ENCODE assay signal across 8 mouse cellular contexts in the genomic region with DNA sequence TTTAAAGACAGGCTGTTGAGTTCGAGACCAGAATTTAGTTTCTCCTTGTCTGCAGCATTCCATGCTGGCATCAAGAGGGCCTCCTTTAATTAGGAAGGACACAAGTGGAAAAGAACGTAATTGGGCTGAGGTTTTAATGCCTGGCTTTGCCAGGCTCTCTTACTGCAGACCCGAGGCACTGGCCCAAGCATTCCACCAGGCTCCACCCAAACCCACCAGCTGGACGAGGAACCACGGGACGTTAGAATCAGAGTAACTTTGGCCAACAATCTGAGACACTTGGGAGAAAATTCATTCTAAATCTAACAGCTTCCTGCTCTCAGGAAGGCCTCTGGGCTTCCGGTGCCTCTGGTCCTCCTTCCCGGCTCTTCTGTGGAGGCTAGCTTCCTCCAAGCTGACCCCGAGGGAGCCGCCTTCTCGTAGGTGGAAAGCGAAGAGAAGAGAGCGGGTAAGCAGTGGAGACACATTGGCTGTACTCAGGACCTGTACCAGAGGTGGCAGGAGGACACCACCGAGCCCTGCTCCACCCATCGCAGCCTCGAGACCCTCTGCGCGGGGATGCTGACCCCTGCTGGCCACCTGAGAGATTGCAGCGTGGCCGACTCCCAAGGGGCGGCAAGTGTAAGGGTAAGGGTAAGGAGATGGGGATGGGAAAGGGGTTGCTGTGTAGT.
A peak's percentile ranks its signal among the peaks of the same experiment; 100 is the strongest.
DNase-seq lines count a peak whose midpoint lies in the region; ATAC-seq and TF ChIP-seq lines count a peak whose summit lies in the region.

No protein-coding gene starts in this region.

- intact Hi-C loops in gastrocnemius, postnatal 14 days (cut with DNase I; ENCODE audit: low total_unique reads) = loop anchor here (2.0 kb wide), 1 partner anchor 389 kb away; no protein-coding TSS in a partner anchor
- intact Hi-C loops in left cerebral cortex, postnatal 14 days (cut with DNase I) = loop anchor here (1.0 to 5.0 kb wide), 2 partner anchors 105 to 392 kb away; a partner anchor contains a TSS

- H3K4me2 ChIP-seq in intestine, embryonic 14.5 days (ENCODE audit: low read length) = peak overlapping the region; percentile 51

- H3K9me3 ChIP-seq in intestine, embryonic 14.5 days (ENCODE audit: control insufficient read depth, low read length) = no peaks in the 10 kb centered on the region

- H3K9ac ChIP-seq in intestine, embryonic 14.5 days (ENCODE audit: low read length) = peak overlapping the region; percentile 23; the same call in 1 of the 2 replicates

- peak; percentile 86 for DNase-seq in gastrocnemius, postnatal 14 days
- DNase-seq in intestine, embryonic 14.5 days (ENCODE audit: low spot score) = peak; percentile 98
- DNase-seq in left cerebral cortex, postnatal 14 days (ENCODE audit: low spot score in 2 of 2) = peak; percentile 72 to 87
- DNase-seq in right cerebral cortex, postnatal 14 days = peak; percentile 86
- peak; percentile 78 to 86 for DNase-seq in urinary bladder, postnatal 36 days (ENCODE audit: low spot score in 2 of 2)

- peak overlapping the region; percentile 16 for H3K4me3 ChIP-seq in cortical plate, adult 2 months (ENCODE audit: insufficient read depth, low read length)
- peak overlapping the region; percentile 28 for H3K4me3 ChIP-seq in intestine, embryonic 14.5 days (ENCODE audit: low read depth, low read length)

- H3K27me3 ChIP-seq in intestine, embryonic 14.5 days (replicated peaks; ENCODE audit: control insufficient read depth, insufficient read depth, low read length) = no peaks in the 10 kb centered on the region

- no peak overlapping the region for H3K27ac ChIP-seq in cortical plate, adult 2 months (ENCODE audit: insufficient read depth, low read length)
- H3K27ac ChIP-seq in intestine, embryonic 14.5 days (ENCODE audit: low read depth) = peak overlapping the region; percentile 22; the same call in 1 of the 2 replicates

- no peaks in the 10 kb centered on the region for H3K36me3 ChIP-seq in intestine, embryonic 14.5 days (ENCODE audit: control insufficient read depth, insufficient read depth, low read length)

- 13% methylated on average over 21 of the region's 21 CpGs for WGBS in intestine, embryonic 14.5 days

- TF ChIP-seq POLR2A in cortical plate, adult 2 months (IDR thresholded peaks at IDR 0.05; ENCODE audit: extremely low read depth, insufficient read depth, low read length) = no peak

- TF ChIP-seq CTCF in cortical plate, adult 2 months (IDR thresholded peaks at IDR 0.05; ENCODE audit: extremely low read depth, insufficient read depth, low read length) = peak; percentile 94

- peak; percentile 89 for ATAC-seq in activated CD4-positive, CD25-positive, alpha-beta regulatory T cell, adult 4 months
- peak; percentile 70 for ATAC-seq in intestine, embryonic 14.5 days (replicated peaks; ENCODE audit: low FRiP score, low TSS enrichment, low read depth)
- ATAC-seq in megakaryocyte-erythroid progenitor cell, adult 5-6 weeks (replicated peaks; ENCODE audit: low FRiP score, low TSS enrichment, poor library complexity, severe bottlenecking) = peak; percentile 97

- H3K4me1 ChIP-seq in cortical plate, adult 2 months (ENCODE audit: control insufficient read depth, insufficient read depth, low read length) = no peaks in the 10 kb centered on the region
- H3K4me1 ChIP-seq in intestine, embryonic 14.5 days (replicated peaks; ENCODE audit: control insufficient read depth, insufficient read depth, low read length) = peaks cover 3% of the 10 kb centered on the region; the same call in 1 of the 2 replicates
